In genomic region chrX:128576269-128576871, GRCm38 (mm10) we compare ENCODE assay signal across 9 mouse cellular contexts.
DNase-seq lines count a peak whose midpoint lies in the region; ATAC-seq and TF ChIP-seq lines count a peak whose summit lies in the region.
"Had no signal": no experiment of that assay in that cellular context is flagged by ENCODE, and none has a peak within 500 bp of the region (broad histone marks: within the 10 kb centered on the region; RNA-seq: fewer than 3 reads in every experiment).

No protein-coding gene starts in this region.

- H3K9me3 ChIP-seq in kidney, embryonic 15.5 days (replicated peaks), result no peaks in the 10 kb centered on the region
- H3K9me3 ChIP-seq in ES-E14 (ENCODE audit: control insufficient read depth, insufficient read depth, low read depth, low read length), result no peaks in the 10 kb centered on the region
- no peaks in the 10 kb centered on the region for H3K9me3 ChIP-seq in embryonic facial prominence, embryonic 14.5 days (ENCODE audit: control insufficient read depth, low read length)
- no peaks in the 10 kb centered on the region for H3K9me3 ChIP-seq in midbrain, embryonic 13.5 days
- H3K9me3 ChIP-seq in heart, embryonic 10.5 days, result no peaks in the 10 kb centered on the region
- H3K9me3 ChIP-seq in heart, embryonic 12.5 days (replicated peaks), result no peaks in the 10 kb centered on the region

- no peak for DNase-seq in kidney, adult 8-10 months
- peak; percentile 38 for DNase-seq in ES-E14 (ENCODE audit: low read depth, low spot score)
- peak; percentile 48 for DNase-seq in embryonic facial prominence, embryonic 14.5 days (ENCODE audit: low spot score)
- no peak for DNase-seq in heart, embryonic 10.5 days (ENCODE audit: low spot score)
- no peak for DNase-seq in gastrocnemius, postnatal 4 days (ENCODE audit: low spot score in 2 of 2)

- no peak overlapping the region for H3K27ac ChIP-seq in kidney, embryonic 15.5 days
- peak overlapping the region; percentile 6; the same call in 1 of the 2 replicates for H3K27ac ChIP-seq in ES-E14 (ENCODE audit: insufficient read depth, low read depth, low read length, poor library complexity, severe bottlenecking)
- H3K27ac ChIP-seq in embryonic facial prominence, embryonic 14.5 days (replicated peaks; ENCODE audit: low read depth, low read length), result no peak overlapping the region
- H3K27ac ChIP-seq in midbrain, embryonic 13.5 days, result peak overlapping the region; percentile 30; the same call in 1 of the 2 replicates
- no peak overlapping the region for H3K27ac ChIP-seq in heart, embryonic 10.5 days
- H3K27ac ChIP-seq in heart, embryonic 12.5 days (ENCODE audit: poor library complexity, severe bottlenecking), result no peak overlapping the region

- WGBS in kidney, embryonic 15.5 days, result 17% methylated on average over 5 of the region's 5 CpGs
- WGBS in embryonic facial prominence, embryonic 14.5 days, result 13% methylated on average over 5 of the region's 5 CpGs
- WGBS in midbrain, embryonic 13.5 days, result 14% methylated on average over 5 of the region's 5 CpGs
- WGBS in heart, embryonic 10.5 days, result 14% methylated on average over 5 of the region's 5 CpGs
- WGBS in heart, embryonic 12.5 days, result 10% methylated on average over 5 of the region's 5 CpGs

- no peak overlapping the region for H3K4me2 ChIP-seq in kidney, embryonic 15.5 days
- H3K4me2 ChIP-seq in embryonic facial prominence, embryonic 14.5 days (ENCODE audit: low read depth, low read length), result no peak overlapping the region
- peak overlapping the region; percentile 20; the same call in 1 of the 2 replicates for H3K4me2 ChIP-seq in midbrain, embryonic 13.5 days (replicated peaks)
- H3K4me2 ChIP-seq in heart, embryonic 12.5 days, result no peak overlapping the region

- peak; percentile 76; the same call in 1 of the 2 replicates for ATAC-seq in kidney, embryonic 15.5 days (replicated peaks; ENCODE audit: low FRiP score)
- 0 out of 2 replicates have a peak, but pooled peaks have one; percentile 50 for ATAC-seq in embryonic facial prominence, embryonic 14.5 days (ENCODE audit: low read depth)
- peak; percentile 89; the same call in 1 of the 2 replicates for ATAC-seq in midbrain, embryonic 13.5 days
- no peak for ATAC-seq in heart, embryonic 12.5 days (ENCODE audit: insufficient number of reproducible peaks, low FRiP score)

- no peak overlapping the region for H3K4me3 ChIP-seq in kidney, embryonic 15.5 days (replicated peaks)
- H3K4me3 ChIP-seq in ES-E14 (ENCODE audit: insufficient read depth in 1 of 2, low read depth in 1 of 2, low read length in 2 of 2, poor library complexity in 1 of 2, severe bottlenecking in 1 of 2), result no peak overlapping the region
- H3K4me3 ChIP-seq in embryonic facial prominence, embryonic 14.5 days (ENCODE audit: low read depth, low read length), result no peak overlapping the region
- no peak overlapping the region for H3K4me3 ChIP-seq in midbrain, embryonic 13.5 days (replicated peaks)
- no peak overlapping the region for H3K4me3 ChIP-seq in heart, embryonic 10.5 days
- H3K4me3 ChIP-seq in heart, embryonic 12.5 days, result no peak overlapping the region
- H3K4me3 ChIP-seq: erythroblast, embryonic 14.5 days had no signal

- no peak overlapping the region for H3K9ac ChIP-seq in kidney, embryonic 15.5 days
- H3K9ac ChIP-seq in ES-E14 (ENCODE audit: insufficient read depth, low read depth, low read length, poor library complexity, severe bottlenecking), result no peak overlapping the region; the same call in 1 of the 2 replicates
- no peak overlapping the region for H3K9ac ChIP-seq in embryonic facial prominence, embryonic 14.5 days (ENCODE audit: low read depth, low read length)
- no peak overlapping the region for H3K9ac ChIP-seq in midbrain, embryonic 13.5 days (replicated peaks)
- H3K9ac ChIP-seq in heart, embryonic 12.5 days, result no peak overlapping the region

- no peaks in the 10 kb centered on the region for H3K27me3 ChIP-seq in kidney, embryonic 15.5 days
- no peaks in the 10 kb centered on the region for H3K27me3 ChIP-seq in embryonic facial prominence, embryonic 14.5 days (replicated peaks; ENCODE audit: control insufficient read depth, insufficient read depth, low read length)
- H3K27me3 ChIP-seq in midbrain, embryonic 13.5 days, result no peaks in the 10 kb centered on the region
- H3K27me3 ChIP-seq in heart, embryonic 10.5 days (ENCODE audit: insufficient read depth, poor library complexity, severe bottlenecking), result no peaks in the 10 kb centered on the region
- no peaks in the 10 kb centered on the region for H3K27me3 ChIP-seq in heart, embryonic 12.5 days (replicated peaks)

- in situ Hi-C loops in ES-E14 (cut with MboI; ENCODE audit: low sequenced_read_pairs in 2 of 2, unreplicated experiment in 2 of 2), result no loop called here

- no peaks in the 10 kb centered on the region for H3K4me1 ChIP-seq in kidney, embryonic 15.5 days
- H3K4me1 ChIP-seq in ES-E14 (ENCODE audit: control insufficient read depth in 2 of 2, insufficient read depth in 2 of 2, low read length in 2 of 2, poor library complexity in 1 of 2), result peaks cover 0 to 1% of the 10 kb centered on the region in 2 experiments; a peak in 1 of 4 replicates
- H3K4me1 ChIP-seq in embryonic facial prominence, embryonic 14.5 days (ENCODE audit: control insufficient read depth, insufficient read depth, low read length), result no peaks in the 10 kb centered on the region
- H3K4me1 ChIP-seq in midbrain, embryonic 13.5 days (replicated peaks), result no peaks in the 10 kb centered on the region
- no peaks in the 10 kb centered on the region for H3K4me1 ChIP-seq in heart, embryonic 10.5 days
- no peaks in the 10 kb centered on the region for H3K4me1 ChIP-seq in heart, embryonic 12.5 days (replicated peaks)

- no peaks in the 10 kb centered on the region for H3K36me3 ChIP-seq in kidney, embryonic 15.5 days
- no peaks in the 10 kb centered on the region for H3K36me3 ChIP-seq in ES-E14 (ENCODE audit: control insufficient read depth, insufficient read depth, low read length, poor library complexity, severe bottlenecking)
- no peaks in the 10 kb centered on the region for H3K36me3 ChIP-seq in embryonic facial prominence, embryonic 14.5 days (ENCODE audit: control insufficient read depth, insufficient read depth, low read length)
- H3K36me3 ChIP-seq in midbrain, embryonic 13.5 days, result no peaks in the 10 kb centered on the region
- H3K36me3 ChIP-seq in heart, embryonic 10.5 days, result no peaks in the 10 kb centered on the region
- H3K36me3 ChIP-seq in heart, embryonic 12.5 days, result no peaks in the 10 kb centered on the region

TF ChIP-seq in ES-E14, 5 proteins besides CTCF, POLR2A, EP300 and RAD21:
- TF ChIP-seq ZC3H11A (IDR thresholded peaks at IDR 0.05; ENCODE audit: borderline replicate concordance, low read depth, low read length) (no peak), MAFK (IDR thresholded peaks at IDR 0.05; ENCODE audit: insufficient read depth, low read depth, low read length) (no peak), ZNF384 (IDR thresholded peaks at IDR 0.05; ENCODE audit: low read depth, low read length) (no peak), CHD2 (IDR thresholded peaks at IDR 0.05; ENCODE audit: low read depth, low read length) (0 out of 2 replicates have a peak, but pooled peaks have one; percentile 26)

Comparison
In these comparisons a context has a peak if more than half of its experiments do, and no peak if none do; other contexts are left out.
1. H3K27ac ChIP-seq: peak in ES-E14 (single experiment) and midbrain, embryonic 13.5 days (single experiment); none in kidney, embryonic 15.5 days (single experiment), embryonic facial prominence, embryonic 14.5 days (single experiment), heart, embryonic 10.5 days (single experiment) and heart, embryonic 12.5 days (single experiment).
2. DNase-seq: peak in ES-E14 (single experiment) and embryonic facial prominence, embryonic 14.5 days (single experiment); none in kidney, adult 8-10 months (0 of 2), heart, embryonic 10.5 days (single experiment) and gastrocnemius, postnatal 4 days (0 of 2).